Mouse (Mus musculus) intestine, embryonic 14.5 days (tissue): ENCODE data around the gene Casp8. TPM values are rescaled to one million over a fixed set of nuclear protein-coding genes. Genes with fewer than 3 reads are reported as not detected.
A peak's percentile ranks its signal among the peaks of the same experiment; 100 is the strongest.
"Not testable (repeated sequence)": the region's sequence is repeated elsewhere in the genome, so short reads cannot be mapped to it uniquely, and the experiment has no call there.

Experiments used
- ATAC-seq: fragments of 200-750 bp; cut with Nextera tagmentation; replicated peaks from 2 replicates; pipeline ENCODE4 v1.8.0; 2017; ENCODE audit warnings: low read depth, moderate number of reproducible peaks, moderate TSS enrichment, moderate library complexity; ENCODE audit not compliant: low FRiP score, low TSS enrichment
- DNase-seq: peaks from one replicate; pipeline ENCODE4 v3.0.0-alpha.2; 2018; ENCODE audit warnings: low spot score
- H3K27ac ChIP-seq: fragments of 300-500 bp; sonication (generic); 2 replicates; pipeline ENCODE4 v1.5.1; 2014; ENCODE audit warnings: low read depth, mild to moderate bottlenecking, control low read depth
- H3K27me3 ChIP-seq: fragments of 300-500 bp; sonication (generic); replicated peaks from 2 replicates; pipeline ENCODE4 v1.6.1; 2014; ENCODE audit warnings: low read length, control low read depth; ENCODE audit not compliant: control insufficient read depth, insufficient read depth
- H3K36me3 ChIP-seq: fragments of 300-500 bp; sonication (generic); 2 replicates; pipeline ENCODE4 v1.6.1; 2014; ENCODE audit warnings: low read length, control low read depth; ENCODE audit not compliant: control insufficient read depth, insufficient read depth
- H3K4me1 ChIP-seq: fragments of 300-500 bp; sonication (generic); replicated peaks from 2 replicates; pipeline ENCODE4 v1.6.1; 2014; ENCODE audit warnings: low read length, control low read depth, mixed read lengths; ENCODE audit not compliant: control insufficient read depth, insufficient read depth
- H3K4me2 ChIP-seq: fragments of 300-500 bp; sonication (generic); 2 replicates; pipeline ENCODE4 v1.6.1; 2014; ENCODE audit warnings: low read length
- H3K4me3 ChIP-seq: fragments of 300-500 bp; sonication (generic); 2 replicates; pipeline ENCODE4 v1.5.1; 2014; ENCODE audit warnings: low read depth, low read length, control low read depth, mixed read lengths
- H3K9ac ChIP-seq: fragments of 300-500 bp; sonication (generic); 2 replicates; pipeline ENCODE4 v1.6.1; 2014; ENCODE audit warnings: mild to moderate bottlenecking, low read length
- H3K9me3 ChIP-seq: fragments of 300-500 bp; sonication (generic); 2 replicates; pipeline ENCODE4 v1.6.1; 2016; ENCODE audit warnings: low read length, control low read depth; ENCODE audit not compliant: control insufficient read depth
- WGBS: fragments of 180-500 bp; shearing (Covaris S2); extraction: QIAGEN DNeasy Blood & Tissue Kit; methylation state at CpG from one replicate; pipeline ENCODE4 v1.1.7; 2014; 5-methylcytosine and 5-hydroxymethylcytosine counted together
- polyA plus RNA-seq: library from polyadenylated mRNA; unstranded; fragments of >200 nt; fragmentation: Nextera tagmentation; extraction: Ambion mirVana; gene quantifications from 2 replicates; pipeline ENCODE4 v1.2.1, GENCODE M21; 2014

Casp8 gene
- polyA plus RNA-seq: 39.4 and 42.8 TPM in 2 replicates

- peak within 1 kb of the TSS; percentile 70 for H3K4me3 ChIP-seq
- peak within 1 kb of the TSS; percentile 84 for H3K9ac ChIP-seq
- WGBS: under 1% methylated on average over 42 of the region's 42 CpGs
- ATAC-seq (peak; percentile 93), DNase-seq (peak; percentile 87)
- peaks cover 6% of the 10 kb centered on the region; the same call in 1 of the 2 replicates for H3K4me1 ChIP-seq
- no peaks in the 10 kb centered on the region for H3K27me3 ChIP-seq
- peak within 1 kb of the TSS; percentile 56 for H3K4me2 ChIP-seq
- no peaks in the 10 kb centered on the region for H3K36me3 ChIP-seq
- peak within 1 kb of the TSS; percentile 88 for H3K27ac ChIP-seq
- 0 out of 2 replicates have a peak, but pooled peaks cover 4% of the 10 kb centered on the region for H3K9me3 ChIP-seq
Observed at GRCm38 (mm10) chr1:58795291-58796058, at the start of gene Casp8. Gene Casp8, plus strand, starts transcription at chr1:58795374.

DNA sequence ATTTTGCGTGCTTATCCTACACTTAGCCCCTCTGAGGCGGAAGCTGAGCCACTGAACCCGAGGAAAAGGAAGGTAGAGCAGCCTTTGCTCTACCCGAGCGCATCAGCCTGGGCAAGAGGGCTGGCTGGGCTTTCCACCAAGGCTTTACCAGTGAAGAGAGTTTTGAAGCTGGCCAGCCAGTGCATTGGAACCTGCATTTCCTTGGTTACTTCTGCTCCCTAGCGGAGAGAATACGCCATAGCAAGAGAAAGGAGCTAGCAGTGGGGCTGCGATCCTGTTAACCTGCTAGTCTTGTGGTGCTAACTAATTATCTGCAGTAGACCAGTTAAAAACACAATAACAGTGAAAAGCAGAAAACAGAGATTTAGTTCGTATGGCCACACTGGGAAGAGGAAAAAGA lies 48.3 kb upstream of the Casp8 start:
- no peaks in the 10 kb centered on the region for H3K4me1 ChIP-seq
- H3K27ac ChIP-seq: no peak overlapping the region
- 76% methylated on average over 9 of the region's 9 CpGs for WGBS
- H3K4me3 ChIP-seq: no peak overlapping the region
- H3K4me2 ChIP-seq: no peak overlapping the region
- ATAC-seq (no peak), DNase-seq (no peak)
- H3K9me3 ChIP-seq: no peaks in the 10 kb centered on the region
- H3K27me3 ChIP-seq: no peaks in the 10 kb centered on the region
- H3K36me3 ChIP-seq: peaks cover 70% of the 10 kb centered on the region
- H3K9ac ChIP-seq: no peak overlapping the region

GRCm38 (mm10) chr1:58759451-58759850 lies 35.7 kb upstream of the Casp8 start:
- Histone ChIP-seq H3K36me3 (peaks cover 33% of the 10 kb centered on the region), H3K4me3 (no peak overlapping the region), H3K27me3 (no peaks in the 10 kb centered on the region), H3K4me2 (no peak overlapping the region), H3K9me3 (no peaks in the 10 kb centered on the region), H3K9ac (no peak overlapping the region), H3K27ac (no peak overlapping the region), H3K4me1 (no peaks in the 10 kb centered on the region)
- WGBS: 94% methylated on average over 3 of the region's 3 CpGs
- DNase-seq (no peak), ATAC-seq (no peak)

GRCm38 (mm10) chr1:58760581-58760980 lies 34.6 kb upstream of the Casp8 start:
- WGBS: 75% methylated on average over 1 of the region's 1 CpGs

DNA sequence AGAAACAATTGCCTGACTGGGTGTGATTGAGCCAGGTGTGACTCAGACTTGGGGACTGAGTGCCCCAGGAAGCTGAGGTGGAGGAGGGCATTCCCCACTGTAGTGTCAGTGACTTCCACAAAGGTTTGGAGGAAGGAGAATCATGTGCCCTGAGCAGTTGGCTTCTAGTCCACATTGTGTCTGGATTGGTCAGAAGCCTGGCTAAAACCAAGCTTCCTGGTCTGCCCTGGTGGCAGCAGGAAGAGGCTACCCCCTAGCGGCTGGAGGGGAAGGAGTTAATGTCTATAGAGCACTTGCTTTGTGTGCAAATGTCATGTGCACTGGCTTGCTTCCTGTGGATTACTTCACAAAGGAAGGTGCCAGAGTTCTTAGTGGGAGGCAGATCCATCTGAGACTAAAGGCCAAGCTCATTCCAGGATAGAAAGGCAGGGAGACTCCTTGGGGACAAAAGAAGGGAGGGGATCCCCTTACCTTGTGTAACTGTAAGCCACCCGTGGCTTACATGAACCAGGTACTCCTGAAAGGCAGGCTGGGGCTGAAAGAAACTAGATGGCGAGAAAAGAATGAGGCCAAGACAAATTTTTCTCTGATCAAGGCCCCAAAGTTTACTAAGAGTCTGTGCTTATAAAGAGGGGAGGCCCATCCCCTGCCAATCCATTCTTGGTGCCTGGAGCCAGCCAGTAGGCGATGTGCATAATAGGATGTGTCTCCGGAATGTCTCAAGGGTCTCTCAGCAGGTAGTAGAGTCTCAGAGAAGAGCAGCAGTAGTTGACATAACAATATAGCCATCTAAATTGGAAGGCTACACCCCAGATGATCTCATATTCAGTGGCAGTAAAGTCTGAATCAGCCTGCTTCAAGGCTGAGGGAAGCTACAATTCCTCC lies 33.5 kb upstream of the Casp8 start:
- not testable (repeated sequence) for H3K4me2 ChIP-seq, ATAC-seq, H3K9me3 ChIP-seq, H3K27me3 ChIP-seq, H3K27ac ChIP-seq, H3K4me1 ChIP-seq, H3K4me3 ChIP-seq, H3K9ac ChIP-seq
- 76% methylated on average over 5 of the region's 5 CpGs for WGBS
- H3K36me3 ChIP-seq: peaks cover 17% of the 10 kb centered on the region
- DNase-seq: peak; percentile 47

More at GRCm38 (mm10) chr1:58760581-58760980, 34.6 kb upstream of the Casp8 start:
- Histone ChIP-seq H3K27me3 (no peaks in the 10 kb centered on the region), H3K27ac (no peak overlapping the region), H3K9me3 (no peaks in the 10 kb centered on the region), H3K36me3 (peaks cover 22% of the 10 kb centered on the region), H3K9ac (no peak overlapping the region), H3K4me1 (no peaks in the 10 kb centered on the region), H3K4me3 (no peak overlapping the region), H3K4me2 (no peak overlapping the region)
- DNase-seq: no peak
- no peak for ATAC-seq

GRCm38 (mm10) chr1:58762576-58762975 lies 32.6 kb upstream of the Casp8 start:
- Histone ChIP-seq H3K9me3 (no peaks in the 10 kb centered on the region), H3K36me3 (peaks cover 15% of the 10 kb centered on the region; the same call in 1 of the 2 replicates), H3K4me2 (no peak overlapping the region), H3K27ac (no peak overlapping the region), H3K27me3 (no peaks in the 10 kb centered on the region), H3K4me3 (no peak overlapping the region), H3K4me1 (no peaks in the 10 kb centered on the region), H3K9ac (no peak overlapping the region)
- no peak for ATAC-seq
- DNase-seq: peak; percentile 32
- WGBS: 75% methylated on average over 5 of the region's 5 CpGs

DNA sequence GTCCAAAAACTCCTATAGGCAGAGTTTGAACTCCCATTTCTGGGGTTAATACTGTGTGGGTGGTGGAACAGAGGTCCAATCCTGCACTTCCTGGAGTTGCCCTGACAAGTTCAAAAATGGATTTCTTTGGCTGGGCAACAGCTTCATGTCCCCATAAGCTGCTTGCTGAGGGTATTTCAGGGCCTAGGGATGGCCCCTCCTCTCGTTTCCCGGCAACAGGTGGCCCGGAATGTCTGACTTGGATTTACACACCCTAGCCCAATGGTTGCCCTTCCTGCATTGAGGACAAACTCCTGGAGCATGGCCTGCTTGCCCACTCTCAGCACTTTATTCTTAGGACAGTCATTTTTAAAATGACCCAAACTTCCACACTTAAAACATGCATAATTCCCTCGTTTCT lies 28.7 kb upstream of the Casp8 start:
- H3K9me3 ChIP-seq, H3K4me1 ChIP-seq, H3K27me3 ChIP-seq, H3K36me3 ChIP-seq, ATAC-seq, H3K4me2 ChIP-seq, H3K4me3 ChIP-seq, H3K27ac ChIP-seq, H3K9ac ChIP-seq: not testable (repeated sequence)
- peak; percentile 18 for DNase-seq
- 89% methylated on average over 4 of the region's 4 CpGs for WGBS

DNA sequence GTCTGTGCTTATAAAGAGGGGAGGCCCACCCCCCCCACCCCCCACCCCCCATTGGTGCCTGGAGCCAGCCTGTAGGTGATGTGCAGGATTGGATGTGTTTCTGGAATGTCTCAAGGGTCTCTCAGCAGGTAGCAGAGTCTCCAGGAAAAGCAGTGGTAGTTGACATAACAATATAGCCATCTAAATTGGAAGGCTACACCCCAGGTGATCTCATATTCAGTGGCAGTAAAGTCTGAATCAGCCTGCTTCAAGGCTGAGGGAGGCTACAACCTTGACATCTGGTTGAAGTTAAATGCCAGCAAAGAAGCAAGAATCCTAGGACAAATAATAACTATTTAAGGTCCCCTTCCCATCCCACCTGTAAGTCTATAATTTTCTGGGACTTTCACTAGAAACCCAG lies 26.0 kb upstream of the Casp8 start:
- no peak for ATAC-seq
- H3K9ac ChIP-seq: no peak overlapping the region
- no peak for DNase-seq
- H3K4me3 ChIP-seq: no peak overlapping the region
- H3K4me1 ChIP-seq: no peaks in the 10 kb centered on the region
- H3K4me2 ChIP-seq: no peak overlapping the region
- H3K9me3 ChIP-seq: no peaks in the 10 kb centered on the region
- no peaks in the 10 kb centered on the region for H3K36me3 ChIP-seq
- no peak overlapping the region for H3K27ac ChIP-seq
- no peaks in the 10 kb centered on the region for H3K27me3 ChIP-seq
